Mouse (Mus musculus) adrenal gland, postnatal 36 days (tissue): ENCODE results near the gene Olfr322. TPM values are rescaled to one million over a fixed set of nuclear protein-coding genes. Genes with fewer than 3 reads are reported as not detected.

Source experiments
- total RNA-seq, 2 experiments: library from RNA; stranded (reverse); gene quantifications; 2 replicates each; pipeline ENCODE4 v1.2.3; 2021

Gene Olfr322
- total RNA-seq, 2 experiments from 2014 or later = not detected

Other genes with a start within 250 kb of the Olfr322 start
- not detected for gene 1810065E05Rik, start 237.7 kb upstream of the Olfr322 start, total RNA-seq
- gene Gm12253, start 226.2 kb upstream of the Olfr322 start, total RNA-seq = not detected
- gene Lypd9, start 205.9 kb upstream of the Olfr322 start, total RNA-seq = not detected
- gene Olfr30, start 196.5 kb upstream of the Olfr322 start, total RNA-seq = not detected
- gene Olfr332, start 166.2 kb upstream of the Olfr322 start, total RNA-seq = not detected
- not detected for gene Olfr331, start 156.2 kb upstream of the Olfr322 start, total RNA-seq
- under 1 TPM in 1 of 2 experiments, not detected in 1; 0.33 TPM for gene Olfr330, start 123.9 kb upstream of the Olfr322 start, total RNA-seq
- gene Olfr329-ps, start 112.4 kb upstream of the Olfr322 start, total RNA-seq = 1 to 10 TPM in 1 of 2 experiments, not detected in 1; 1.2 TPM
- gene Olfr328, start 103.1 kb upstream of the Olfr322 start, total RNA-seq = under 1 TPM; 0.17 to 0.26 TPM
- not detected for gene Olfr224, start 88.2 kb upstream of the Olfr322 start, total RNA-seq
- not detected for gene Olfr325, start 81.1 kb upstream of the Olfr322 start, total RNA-seq
- gene Olfr324, start 63.7 kb upstream of the Olfr322 start, total RNA-seq = not detected
- not detected for gene 2210407C18Rik, start 42.7 kb upstream of the Olfr322 start, total RNA-seq
- not detected for gene Olfr323, start 28.3 kb upstream of the Olfr322 start, total RNA-seq
- not detected for gene Trim58, start 18.3 kb upstream of the Olfr322 start, total RNA-seq
- not detected for gene Olfr320, start 22.3 kb downstream of the Olfr322 start, total RNA-seq
- not detected for gene Olfr319, start 40.4 kb downstream of the Olfr322 start, total RNA-seq
- gene Olfr318, start 65.2 kb downstream of the Olfr322 start, total RNA-seq = not detected
- gene Olfr317, start 80.4 kb downstream of the Olfr322 start, total RNA-seq = not detected
- not detected for gene Olfr316, start 94.0 kb downstream of the Olfr322 start, total RNA-seq
- gene Olfr315, start 114.4 kb downstream of the Olfr322 start, total RNA-seq = not detected
- not detected for gene Olfr314, start 124.2 kb downstream of the Olfr322 start, total RNA-seq
- 1 to 10 TPM; 1.4 to 2.4 TPM for gene Fam183b, start 143.2 kb downstream of the Olfr322 start, total RNA-seq
- gene Olfr313, start 156.2 kb downstream of the Olfr322 start, total RNA-seq = not detected
- gene Olfr312, start 170.5 kb downstream of the Olfr322 start, total RNA-seq = not detected
- not detected for gene Olfr311, start 180.5 kb downstream of the Olfr322 start, total RNA-seq
- 1 to 10 TPM; 3.3 to 3.6 TPM for gene Gm12258, start 188.4 kb downstream of the Olfr322 start, total RNA-seq
- gene 2810021J22Rik, start 208.4 kb downstream of the Olfr322 start, total RNA-seq = 1 to 10 TPM; 4.4 to 6.2 TPM
- 1 to 10 TPM; 3.1 to 3.2 TPM for gene Zfp39, start 245.4 kb downstream of the Olfr322 start, total RNA-seq